Mouse (Mus musculus) heart, adult 2 months (tissue): Measurements from ENCODE around the gene Lsm2.

Experiments used
- CTCF ChIP-seq: fragments of 200-600 bp; IDR thresholded peaks from 2 replicates; pipeline ENCODE4 v1.8.1; 2022; ENCODE audit warnings: antibody characterized with exemption, mild to moderate bottlenecking, moderate library complexity
- EP300 ChIP-seq: fragments of 200-500 bp; IDR thresholded peaks from 2 replicates; pipeline ENCODE4 v1.6.1; 2011; ENCODE audit warnings: low read depth, low read length, control low read depth; ENCODE audit not compliant: insufficient read depth

GRCm38 (mm10) chr17:35022541-35023060, 40.9 kb downstream of the Lsm2 start:
- no peak for TF ChIP-seq EP300
- no peak for TF ChIP-seq CTCF
